Mouse (Mus musculus): ENCODE results near the gene Vegfb. TPM values are rescaled to one million over a fixed set of nuclear protein-coding genes. Genes with fewer than 3 reads are reported as not detected.

Gene Vegfb
- total RNA-seq (2014; rRNA removed) = 24.9 and 28.4 TPM in 2 replicates
- 52.8 and 64.6 TPM in 2 replicates for polyA plus RNA-seq (2015; fragmentation: Nextera tagmentation; extraction: Ambion mirVana)

- Histone ChIP-seq H3K4me2 (ENCODE audit: low read depth) (peak within 1 kb of the TSS; percentile 81), H3K9me3 (ENCODE audit: low read length) (no peaks in the 10 kb centered on the region), H3K36me3 (ENCODE audit: insufficient read depth) (peaks cover 20% of the 10 kb centered on the region), H3K27me3 (ENCODE audit: insufficient read depth, low read length) (no peaks in the 10 kb centered on the region), H3K4me3 (ENCODE audit: low read depth, low read length) (peak within 1 kb of the TSS; percentile 82), H3K4me1 (ENCODE audit: insufficient read depth) (0 out of 2 replicates have a peak, but pooled peaks cover 8% of the 10 kb centered on the region), H3K9ac (peak within 1 kb of the TSS; percentile 74), H3K27ac (ENCODE audit: low read depth, low read length) (peak within 1 kb of the TSS; percentile 71)
- peak; percentile 60 for ATAC-seq
- TF ChIP-seq CTCF (IDR thresholded peaks at IDR 0.05; ENCODE audit: low read depth) = no peak
- DNase-seq = peak; percentile 67
- WGBS = 3% methylated on average over 61 of the region's 85 CpGs
Measured at GRCm38 (mm10) chr19:6987061-6987903, at the start of gene Vegfb. Gene Vegfb (minus strand): TSS chr19:6987651.

DNA sequence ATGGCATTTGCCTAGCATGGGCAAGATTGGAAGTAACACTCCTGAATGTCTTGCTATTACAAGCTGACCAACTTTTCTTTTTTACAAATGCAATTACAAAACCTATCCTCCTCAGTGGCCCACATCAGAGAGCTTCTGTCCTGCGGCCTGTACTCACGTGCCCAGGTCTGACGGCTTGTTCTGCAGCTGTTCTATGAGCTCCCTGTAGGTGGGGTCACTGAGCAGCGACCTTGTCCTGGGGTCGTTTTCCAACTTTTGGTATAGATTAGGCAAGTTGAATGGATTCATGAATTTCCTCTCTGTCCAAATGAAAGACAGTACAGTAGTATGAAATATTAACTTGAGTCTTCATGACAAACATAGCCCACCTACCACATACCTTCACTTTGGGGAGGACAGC lies 46.6 kb upstream of the Vegfb start:
- Histone ChIP-seq H3K27ac (ENCODE audit: low read depth, low read length) (no peak overlapping the region), H3K36me3 (ENCODE audit: insufficient read depth) (peaks cover 51% of the 10 kb centered on the region), H3K4me2 (ENCODE audit: low read depth) (no peak overlapping the region), H3K4me1 (ENCODE audit: insufficient read depth) (peaks cover 7% of the 10 kb centered on the region; the same call in 1 of the 2 replicates), H3K4me3 (ENCODE audit: low read depth, low read length) (no peak overlapping the region), H3K9me3 (ENCODE audit: low read length) (no peaks in the 10 kb centered on the region), H3K9ac (no peak overlapping the region), H3K27me3 (ENCODE audit: insufficient read depth, low read length) (no peaks in the 10 kb centered on the region)
- WGBS = 89% methylated on average over 5 of the region's 5 CpGs
- ATAC-seq (no peak), DNase-seq (no peak)
- no peak for TF ChIP-seq CTCF (IDR thresholded peaks at IDR 0.05; ENCODE audit: low read depth)

- DNase-seq (no peak), ATAC-seq (no peak)
- no peak overlapping the region for H3K4me3 ChIP-seq (ENCODE audit: low read depth, low read length)
- 95% methylated on average over 5 of the region's 5 CpGs for WGBS
- H3K9ac ChIP-seq = no peak overlapping the region
- no peak overlapping the region for H3K27ac ChIP-seq (ENCODE audit: low read depth, low read length)
- no peaks in the 10 kb centered on the region for H3K27me3 ChIP-seq (ENCODE audit: insufficient read depth, low read length)
- no peaks in the 10 kb centered on the region for H3K9me3 ChIP-seq (ENCODE audit: low read length)
- H3K4me1 ChIP-seq (ENCODE audit: insufficient read depth) = no peaks in the 10 kb centered on the region
- TF ChIP-seq CTCF (IDR thresholded peaks at IDR 0.05; ENCODE audit: low read depth) = no peak
- peaks cover 85% of the 10 kb centered on the region for H3K36me3 ChIP-seq (ENCODE audit: insufficient read depth)
- H3K4me2 ChIP-seq (ENCODE audit: low read depth) = no peak overlapping the region
Measured at GRCm38 (mm10) chr19:7029531-7029930, 42.1 kb upstream of the Vegfb start.

GRCm38 (mm10) chr19:7020224-7020641 lies 32.8 kb upstream of the Vegfb start:
- Histone ChIP-seq H3K36me3 (ENCODE audit: insufficient read depth) (peaks cover 64% of the 10 kb centered on the region), H3K27ac (ENCODE audit: low read depth, low read length) (no peak overlapping the region), H3K9me3 (ENCODE audit: low read length) (no peaks in the 10 kb centered on the region), H3K4me2 (ENCODE audit: low read depth) (no peak overlapping the region), H3K4me3 (ENCODE audit: low read depth, low read length) (no peak overlapping the region), H3K9ac (no peak overlapping the region), H3K27me3 (ENCODE audit: insufficient read depth, low read length) (no peaks in the 10 kb centered on the region), H3K4me1 (ENCODE audit: insufficient read depth) (no peaks in the 10 kb centered on the region)
- TF ChIP-seq CTCF (IDR thresholded peaks at IDR 0.05; ENCODE audit: low read depth) = peak; percentile 77
- 47% methylated on average over 3 of the region's 3 CpGs for WGBS
- DNase-seq = peak; percentile 56
- peak; percentile 54 for ATAC-seq

- no peak for DNase-seq
- no peak for TF ChIP-seq CTCF (IDR thresholded peaks at IDR 0.05; ENCODE audit: low read depth)
- H3K27ac ChIP-seq (ENCODE audit: low read depth, low read length) = no peak within 1 kb of the TSS
Measured at GRCm38 (mm10) chr19:7019191-7019590, 31.7 kb upstream of the Vegfb start, which contains the start of gene Fermt3. Gene Fermt3 (minus strand): TSS chr19:7019469.

DNA sequence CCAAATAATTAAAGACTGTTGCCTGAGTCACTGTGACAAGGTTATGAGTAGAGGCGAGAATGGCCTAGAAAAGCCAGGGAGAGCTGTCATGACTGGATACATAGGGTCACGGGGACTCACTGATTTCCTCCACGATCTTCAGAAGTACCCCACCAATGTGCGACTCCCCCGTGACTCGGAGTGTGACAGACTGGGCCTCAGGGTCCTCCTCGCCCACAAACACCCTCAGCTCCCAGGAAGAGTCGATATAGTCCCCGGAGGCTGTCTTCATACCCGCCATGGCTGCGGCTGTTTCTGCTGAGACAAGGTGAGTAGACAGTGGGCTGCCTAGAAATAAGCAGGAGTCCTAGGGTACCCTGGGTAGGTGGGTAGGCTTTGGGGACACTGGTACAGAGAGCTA lies 31.1 kb upstream of the Vegfb start:
- no peak for TF ChIP-seq CTCF (IDR thresholded peaks at IDR 0.05; ENCODE audit: low read depth)
- DNase-seq (no peak), ATAC-seq (no peak)
- no peaks in the 10 kb centered on the region for H3K27me3 ChIP-seq (ENCODE audit: insufficient read depth, low read length)
- H3K9me3 ChIP-seq (ENCODE audit: low read length) = no peaks in the 10 kb centered on the region
- peaks cover 49% of the 10 kb centered on the region for H3K36me3 ChIP-seq (ENCODE audit: insufficient read depth)
- H3K27ac ChIP-seq (ENCODE audit: low read depth, low read length) = no peak overlapping the region
- WGBS = 91% methylated on average over 11 of the region's 11 CpGs
- no peak overlapping the region for H3K9ac ChIP-seq
- no peak overlapping the region for H3K4me2 ChIP-seq (ENCODE audit: low read depth)
- H3K4me3 ChIP-seq (ENCODE audit: low read depth, low read length) = no peak overlapping the region
- no peaks in the 10 kb centered on the region for H3K4me1 ChIP-seq (ENCODE audit: insufficient read depth)

More at GRCm38 (mm10) chr19:7019191-7019590, 31.7 kb upstream of the Vegfb start, which contains the start of gene Fermt3:
- Histone ChIP-seq H3K4me3 (ENCODE audit: low read depth, low read length) (no peak within 1 kb of the TSS), H3K4me1 (ENCODE audit: insufficient read depth) (no peaks in the 10 kb centered on the region), H3K9me3 (ENCODE audit: low read length) (no peaks in the 10 kb centered on the region), H3K4me2 (ENCODE audit: low read depth) (no peak within 1 kb of the TSS), H3K36me3 (ENCODE audit: insufficient read depth) (peaks cover 53% of the 10 kb centered on the region), H3K9ac (no peak within 1 kb of the TSS), H3K27me3 (ENCODE audit: insufficient read depth, low read length) (no peaks in the 10 kb centered on the region)
- no peak for ATAC-seq
- WGBS = 86% methylated on average over 5 of the region's 5 CpGs
